Mouse (Mus musculus): ENCODE data around the gene Cideb.

The Cideb gene

DNA sequence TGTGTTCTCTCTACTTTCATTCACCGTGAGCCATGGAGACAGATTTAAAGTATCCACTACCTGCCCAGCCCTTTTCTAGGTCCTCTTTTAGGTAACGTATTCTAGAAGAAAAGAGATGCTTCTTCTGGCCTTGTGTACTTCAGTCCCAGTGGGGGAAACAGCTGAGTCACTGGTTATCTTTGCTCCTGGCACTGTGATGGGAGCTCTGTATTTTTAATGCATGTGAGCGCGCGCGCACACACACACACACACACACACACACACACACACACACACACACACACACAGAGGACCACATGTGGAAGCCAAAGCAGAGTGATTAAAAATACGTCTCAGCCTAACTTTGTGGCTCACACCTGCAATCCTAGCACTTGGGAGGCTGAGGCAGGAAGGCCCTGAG is 34.8 kb downstream of the Cideb start:
- in situ Hi-C loops (cut with MboI, MseI), result loop anchor here (25.0 kb wide), 1 partner anchor 839 kb away; no protein-coding TSS in a partner anchor

DNA sequence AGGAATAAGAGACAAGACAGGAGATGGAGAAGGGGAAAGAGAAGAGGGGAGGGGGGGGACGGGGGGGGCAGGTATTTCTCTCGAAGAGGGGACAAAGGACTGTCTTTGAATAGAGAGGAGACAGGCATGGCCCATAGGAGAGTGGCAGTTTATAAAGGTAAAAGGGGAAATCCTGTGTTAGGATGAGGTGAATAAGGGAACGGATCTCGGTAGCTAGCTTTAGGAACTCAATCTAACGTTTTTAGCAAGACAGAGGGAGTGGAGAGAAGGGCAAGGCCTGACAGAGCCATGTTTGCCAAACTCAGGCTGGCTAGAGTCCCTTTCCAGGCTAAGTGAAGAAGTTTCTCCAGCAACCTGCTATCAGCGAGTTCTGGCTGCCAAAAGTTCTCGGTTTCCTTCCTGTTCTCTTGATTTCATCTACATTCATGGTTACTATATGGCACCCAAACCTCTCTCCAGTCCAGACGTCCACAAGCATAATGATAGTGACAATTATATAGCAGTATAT is 35.8 kb downstream of the Cideb start:
- in situ Hi-C loops (cut with MboI, MseI), result loop anchor here (25.0 kb wide), 1 partner anchor 840 kb away; no protein-coding TSS in a partner anchor

DNA sequence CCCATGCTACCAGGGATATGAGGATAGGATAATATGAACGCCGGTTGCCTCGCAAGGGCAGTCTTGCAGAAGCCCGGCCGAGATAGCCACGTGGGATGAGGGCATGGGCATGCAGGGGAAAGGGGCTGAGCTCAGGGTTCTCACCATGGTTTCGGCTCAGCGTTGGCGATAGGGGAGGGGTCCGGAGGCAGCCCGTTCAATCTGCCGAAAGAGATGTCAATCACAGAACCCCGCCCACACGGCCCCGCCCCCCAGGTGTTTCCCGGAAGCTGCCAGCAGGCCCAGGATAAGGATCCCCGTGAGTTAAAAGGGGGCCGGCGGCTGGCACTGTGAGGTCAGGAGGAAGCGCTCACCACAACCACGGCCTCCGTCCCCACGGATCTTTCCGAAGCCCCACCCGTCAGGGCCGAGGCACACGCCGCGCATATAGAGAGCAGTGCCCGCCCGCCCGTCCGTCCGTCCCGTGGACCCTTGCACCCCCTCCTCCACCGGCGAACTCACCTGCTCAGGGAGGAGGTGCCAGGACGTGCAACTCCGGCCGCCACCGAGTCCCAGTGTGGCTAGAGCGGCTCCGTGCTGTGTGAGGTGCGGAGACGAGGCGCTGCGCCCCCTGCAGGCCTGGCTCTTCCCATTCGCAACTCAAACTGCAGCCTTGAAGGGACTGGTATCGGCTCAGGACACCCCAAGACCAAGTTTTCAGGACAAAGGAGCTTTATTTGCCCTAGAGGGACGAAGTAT is 36.4 kb downstream of the Cideb start, which contains the start of gene Rabggta:
Rabggta (minus strand) TSS at position 564 of the 738 bp plus-strand sequence.
- in situ Hi-C loops (cut with MboI, MseI), result loop anchor here (25.0 kb wide), 1 partner anchor 840 kb away; no protein-coding TSS in a partner anchor

DNA sequence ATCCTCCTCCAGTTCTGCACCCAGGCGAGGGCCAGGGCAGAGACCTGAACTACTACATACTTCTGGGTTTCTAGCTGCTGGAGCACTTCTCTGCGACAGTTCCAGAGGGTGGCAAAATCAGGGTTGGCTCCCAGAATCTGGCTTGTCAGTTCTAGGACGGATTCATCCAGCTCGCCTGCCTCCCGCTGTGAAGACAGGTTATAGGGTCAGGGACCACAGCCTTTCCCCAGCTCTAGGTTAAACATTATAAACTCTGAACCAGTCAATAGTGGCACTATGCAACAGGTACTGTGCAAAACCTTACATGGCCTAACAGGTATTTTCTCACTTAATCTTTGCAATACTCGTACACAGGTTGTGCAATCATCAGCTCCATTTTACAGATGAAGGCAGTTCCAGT is 37.2 kb downstream of the Cideb start:
- in situ Hi-C loops (cut with MboI, MseI), result loop anchor here (25.0 kb wide), 1 partner anchor 841 kb away; no protein-coding TSS in a partner anchor

DNA sequence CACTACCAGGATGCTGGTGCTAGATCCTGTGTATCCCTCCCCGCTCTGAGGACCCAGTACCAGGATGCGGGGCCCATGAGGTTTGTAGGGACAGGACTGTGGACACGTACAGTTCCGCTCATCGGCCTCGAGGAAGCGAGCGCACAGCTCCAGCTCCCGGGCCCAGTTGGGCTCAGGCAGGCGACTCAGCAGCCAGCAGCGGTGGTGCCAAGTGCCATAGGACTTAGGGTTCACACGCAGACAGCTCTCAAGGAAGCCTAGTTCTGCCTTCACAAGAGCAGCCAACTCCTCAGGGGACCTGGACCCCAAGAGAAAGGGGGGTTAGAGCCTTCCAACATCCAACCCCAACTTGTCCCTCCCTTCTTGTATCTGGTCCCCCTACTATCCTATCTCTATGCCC is 37.6 kb downstream of the Cideb start:
- in situ Hi-C loops (cut with MboI, MseI), result loop anchor here (25.0 kb wide), 1 partner anchor 842 kb away; no protein-coding TSS in a partner anchor

DNA sequence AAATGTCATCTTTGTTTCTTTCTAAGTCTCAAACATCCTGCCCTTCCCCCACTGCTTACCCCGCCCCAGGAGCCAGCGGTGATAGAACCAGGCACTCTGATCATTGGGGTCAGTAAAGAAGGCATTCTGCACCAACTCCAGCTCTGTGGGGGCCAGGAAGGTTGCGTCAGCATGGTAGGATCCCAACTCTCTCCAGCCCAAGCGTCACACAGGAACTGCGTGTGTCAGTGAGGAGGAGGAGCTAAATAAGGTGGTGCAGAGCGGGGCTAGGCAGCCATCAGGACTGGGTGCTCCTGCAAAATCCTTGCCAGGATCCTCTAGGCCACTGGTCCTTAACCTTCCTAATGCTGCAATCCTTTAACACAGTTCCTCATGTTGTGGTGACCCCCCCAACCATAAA is 38.5 kb downstream of the Cideb start:
- in situ Hi-C loops (cut with MboI, MseI), result loop anchor here (25.0 kb wide), 1 partner anchor 843 kb away; no protein-coding TSS in a partner anchor

DNA sequence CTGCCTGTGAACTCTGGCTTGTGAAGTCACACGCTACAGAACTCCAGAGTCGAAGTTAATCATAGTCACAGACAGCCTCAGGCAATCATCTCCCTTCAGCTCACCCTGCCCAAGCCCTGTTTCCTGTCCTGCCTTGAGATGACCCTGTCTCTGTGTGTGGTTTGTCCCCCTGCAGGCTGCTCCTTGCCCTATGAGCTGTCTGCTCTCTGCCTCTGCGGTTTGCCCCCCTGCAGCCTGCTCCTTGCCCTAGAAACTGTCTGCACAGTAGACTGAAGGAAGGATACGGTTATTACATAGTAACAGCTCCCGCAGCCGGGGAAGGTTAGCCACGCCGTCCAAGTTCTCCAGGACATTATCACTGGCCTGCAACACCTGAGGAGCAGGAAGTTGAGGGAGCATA is 41.4 kb downstream of the Cideb start:
- in situ Hi-C loops (cut with MboI, MseI), result loop anchor here (25.0 kb wide), 1 partner anchor 845 kb away; no protein-coding TSS in a partner anchor

DNA sequence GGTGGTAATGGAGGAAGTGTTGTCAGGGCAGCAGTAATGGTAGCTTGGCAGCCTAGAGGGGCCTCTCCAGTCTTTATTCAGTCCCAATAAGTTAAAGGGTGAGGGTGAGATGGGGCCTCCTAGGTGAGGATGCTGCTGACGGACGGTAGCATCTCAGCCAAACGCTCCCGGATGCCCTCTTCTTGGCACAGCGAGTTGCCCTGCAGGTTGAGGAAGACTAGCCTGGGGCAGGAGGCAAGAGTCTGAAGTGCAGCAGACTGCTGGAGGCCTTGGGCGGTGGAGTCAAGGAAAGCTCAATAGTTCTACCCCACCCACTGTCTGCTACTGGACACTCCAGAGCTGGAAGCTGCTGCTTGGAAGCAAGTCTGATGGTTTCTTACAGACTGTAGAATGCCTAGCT is 42.0 kb downstream of the Cideb start:
- in situ Hi-C loops (cut with MboI, MseI), result loop anchor here (25.0 kb wide), 1 partner anchor 846 kb away; no protein-coding TSS in a partner anchor

DNA sequence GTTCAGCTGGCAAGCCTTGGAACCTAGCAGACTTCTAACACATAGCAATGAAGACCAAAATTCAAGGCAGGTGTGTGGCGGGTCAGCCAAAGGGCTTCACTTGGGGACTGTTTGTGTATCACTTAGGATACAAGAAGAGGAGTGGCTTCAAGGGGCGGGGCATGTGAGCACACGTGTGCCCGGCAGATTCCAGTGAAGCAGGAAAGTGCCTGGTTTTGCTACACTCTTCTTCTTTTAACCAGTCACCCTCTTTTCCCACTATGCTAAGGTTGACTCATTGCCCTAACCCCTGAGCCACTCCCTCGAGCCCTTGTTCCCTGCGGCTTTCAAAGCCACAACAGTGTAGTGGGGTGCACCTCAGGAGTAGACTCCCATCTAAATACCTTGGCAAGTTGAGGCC is 43.4 kb downstream of the Cideb start:
- in situ Hi-C loops (cut with MboI, MseI), result loop anchor here (25.0 kb wide), 1 partner anchor 847 kb away; no protein-coding TSS in a partner anchor

DNA sequence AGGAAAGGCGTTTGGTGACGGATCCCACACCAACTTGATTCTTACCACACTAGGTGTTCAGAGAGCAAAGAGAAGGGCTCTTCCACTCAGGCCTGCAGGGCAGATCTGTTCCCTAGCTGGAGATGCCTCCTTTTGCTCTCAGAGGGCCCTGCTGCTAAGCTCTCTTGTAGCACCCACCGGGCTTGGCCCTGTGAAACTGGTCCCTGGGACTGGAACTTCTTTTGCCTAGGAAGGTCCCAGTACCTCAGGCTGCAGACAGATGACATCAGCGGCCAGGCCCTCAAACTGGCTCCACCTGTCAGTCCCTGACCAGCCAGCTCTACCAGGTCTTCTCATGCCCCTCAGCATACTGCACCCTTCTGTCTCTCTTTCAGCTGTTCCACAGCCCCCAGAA is 44.5 kb downstream of the Cideb start, which contains the start of gene Tgm1:
Tgm1 (minus strand) TSS at position 198 of the 394 bp plus-strand sequence.
- in situ Hi-C loops (cut with MboI, MseI), result loop anchor here (25.0 kb wide), 1 partner anchor 849 kb away; no protein-coding TSS in a partner anchor

DNA sequence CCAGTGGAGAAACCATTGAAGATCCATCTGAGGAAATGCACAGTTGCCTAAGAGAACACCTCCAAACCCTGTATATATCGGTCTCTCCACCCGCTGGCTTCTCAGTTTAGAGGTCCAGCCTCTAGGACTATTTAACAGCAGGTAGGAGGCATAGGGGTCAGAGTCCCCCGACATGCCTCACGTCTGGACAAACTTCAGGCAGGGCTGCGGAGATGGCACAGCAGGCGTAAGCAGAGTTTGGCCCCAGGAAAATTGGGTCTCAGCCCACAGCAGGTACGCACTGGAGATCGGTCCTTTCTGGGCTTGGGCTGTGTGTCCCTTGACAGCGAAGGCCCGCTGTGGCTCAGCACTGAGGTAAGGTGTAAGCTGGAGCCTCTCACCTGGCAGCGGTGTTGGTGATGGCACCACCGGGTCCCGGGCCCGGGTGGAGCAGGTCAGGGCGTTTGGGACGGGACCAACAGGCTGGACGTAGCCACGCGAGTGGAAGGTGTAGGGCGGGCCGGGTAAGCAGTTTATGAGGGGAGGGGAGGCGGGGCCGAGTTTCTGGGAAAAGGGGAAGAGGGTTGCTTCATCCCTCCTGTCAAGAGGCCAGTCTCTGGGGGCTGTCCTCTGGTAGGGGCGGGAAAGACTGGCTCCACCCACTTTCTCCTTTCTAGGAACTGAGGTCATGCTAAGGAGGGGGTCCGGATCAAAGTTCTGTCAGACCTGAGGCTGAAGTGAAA is 45.1 kb downstream of the Cideb start:
- in situ Hi-C loops (cut with MboI, MseI), result loop anchor here (25.0 kb wide), 1 partner anchor 849 kb away; no protein-coding TSS in a partner anchor

DNA sequence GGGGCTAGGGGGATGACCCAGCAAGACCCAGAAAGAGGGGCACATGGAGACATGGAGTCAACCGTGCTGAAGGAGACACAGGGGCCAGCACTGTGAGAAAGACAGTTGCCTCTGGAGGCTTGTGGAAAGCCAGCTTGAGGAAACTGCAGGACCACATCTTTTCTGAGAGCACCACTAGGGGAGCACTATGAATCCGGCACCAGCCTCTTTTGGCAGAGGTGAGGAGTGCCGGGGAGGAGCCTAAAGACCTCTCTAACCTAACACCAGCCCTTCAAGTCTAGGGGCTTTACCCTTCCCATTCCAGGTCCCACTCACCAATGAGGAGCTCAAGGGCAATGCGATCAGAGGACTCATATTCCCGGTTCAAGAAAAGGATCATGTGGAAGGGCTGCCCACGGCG is 46.5 kb downstream of the Cideb start:
- in situ Hi-C loops (cut with MboI, MseI), result loop anchor here (25.0 kb wide), 1 partner anchor 851 kb away; no protein-coding TSS in a partner anchor

DNA sequence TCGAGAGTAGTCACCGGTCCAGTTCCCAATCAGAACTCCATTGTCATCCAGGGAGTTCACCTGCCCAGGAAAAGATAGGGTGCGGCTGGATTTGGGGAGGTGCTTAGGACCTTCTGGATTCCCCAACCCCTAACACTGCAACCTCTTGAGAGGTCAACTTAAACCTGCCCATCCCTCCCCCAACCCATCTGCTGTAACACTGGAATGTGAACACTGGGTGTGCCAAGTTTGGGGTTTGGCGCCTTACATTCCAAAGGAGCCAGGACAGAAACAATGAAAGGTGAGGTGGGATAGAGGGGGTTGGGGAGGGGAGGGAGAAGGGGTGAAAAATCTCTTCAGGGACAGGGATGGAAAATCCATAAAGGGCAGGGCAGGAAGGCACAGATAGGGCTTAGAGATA is 48.7 kb downstream of the Cideb start:
- in situ Hi-C loops (cut with MboI, MseI), result loop anchor here (25.0 kb wide), 1 partner anchor 853 kb away; no protein-coding TSS in a partner anchor

DNA sequence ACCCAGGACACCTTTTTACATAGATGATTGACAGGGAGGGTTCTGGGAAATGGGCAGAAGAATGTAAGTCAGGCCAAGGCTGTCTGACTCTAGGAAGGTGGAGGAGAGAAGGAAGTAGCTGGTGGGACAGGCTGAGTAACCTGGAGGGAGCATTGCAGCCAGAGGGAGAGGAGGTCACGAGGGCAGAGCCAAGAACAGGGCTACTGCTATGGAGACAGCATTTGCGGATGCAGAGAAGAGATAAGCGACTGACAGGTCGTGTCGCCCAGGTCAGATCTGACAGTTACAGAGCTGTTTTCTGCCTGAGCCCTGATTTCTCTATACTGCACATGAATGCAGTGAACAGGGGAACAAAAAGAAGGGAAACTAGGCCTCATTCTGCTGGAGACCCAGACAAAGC is 50.9 kb downstream of the Cideb start:
- in situ Hi-C loops (cut with MboI, MseI), result loop anchor here (25.0 kb wide), 1 partner anchor 855 kb away; no protein-coding TSS in a partner anchor

DNA sequence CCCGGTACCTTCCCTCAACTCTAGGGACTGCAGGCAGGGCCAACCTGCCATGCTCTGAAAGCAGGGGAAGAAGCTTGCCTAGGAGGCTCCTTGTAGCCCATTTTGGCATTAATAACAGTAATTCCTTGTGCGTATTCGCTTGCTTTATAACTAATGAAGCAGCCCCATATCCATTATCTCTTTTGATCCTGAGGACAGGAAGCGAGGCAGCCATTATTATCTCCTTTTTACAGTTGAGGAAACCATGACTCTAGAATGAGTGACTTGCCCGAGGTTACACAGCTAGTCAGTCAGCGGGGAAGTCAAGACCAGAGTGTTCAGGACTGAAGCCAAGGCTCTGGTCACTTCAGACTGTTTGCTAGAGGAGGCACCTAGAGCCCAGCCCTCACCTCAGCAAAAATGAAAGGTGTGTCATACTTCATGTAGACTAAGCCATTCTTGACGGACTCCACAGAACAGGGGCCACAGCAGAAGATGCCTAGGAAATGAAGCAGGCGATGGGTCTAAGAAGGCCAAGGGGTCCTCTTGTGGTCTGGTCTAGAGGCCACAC is 52.1 kb downstream of the Cideb start:
- in situ Hi-C loops (cut with MboI, MseI), result loop anchor here (25.0 kb wide), 1 partner anchor 856 kb away; no protein-coding TSS in a partner anchor

All from T-helper 1 cell (primary cell).